Mouse (Mus musculus) midbrain, postnatal 0 days (tissue): ENCODE measurements around the gene Tmem37. TPM values are rescaled to one million over a fixed set of nuclear protein-coding genes. Genes with fewer than 3 reads are reported as not detected.

Experiments
- ATAC-seq: fragments of 200-750 bp; cut with Nextera tagmentation; 2 replicates; pipeline ENCODE4 v1.8.0; 2017; ENCODE audit warnings: moderate number of reproducible peaks, mild to moderate bottlenecking, moderate TSS enrichment, moderate library complexity; ENCODE audit not compliant: low FRiP score
- DNase-seq: peaks from one replicate; pipeline ENCODE4 v3.0.0-alpha.2; 2015; ENCODE audit warnings: low spot score
- H3K27ac ChIP-seq: fragments of 300-500 bp; sonication (generic); 2 replicates; pipeline ENCODE4 v1.5.1; 2014; ENCODE audit warnings: low read depth, mild to moderate bottlenecking, low read length, mixed read lengths
- H3K27me3 ChIP-seq: fragments of 300-500 bp; sonication (generic); 2 replicates; pipeline ENCODE4 v1.6.1; 2014; ENCODE audit warnings: low read length, control low read depth, mixed read lengths; ENCODE audit not compliant: insufficient read depth
- H3K36me3 ChIP-seq: fragments of 300-500 bp; sonication (generic); 2 replicates; pipeline ENCODE4 v1.6.1; 2014; ENCODE audit warnings: low read length, control low read depth, mixed read lengths; ENCODE audit not compliant: insufficient read depth
- H3K4me1 ChIP-seq: fragments of 300-500 bp; sonication (generic); 2 replicates; pipeline ENCODE4 v1.6.1; 2014; ENCODE audit warnings: mild to moderate bottlenecking, control low read depth, antibody characterized with exemption, low read length, mixed read lengths; ENCODE audit not compliant: insufficient read depth
- H3K4me2 ChIP-seq: fragments of 300-500 bp; sonication (generic); 2 replicates; pipeline ENCODE4 v1.6.1; 2014; ENCODE audit warnings: low read depth, mild to moderate bottlenecking, low read length, mixed read lengths; ENCODE audit not compliant: poor library complexity, severe bottlenecking
- H3K4me3 ChIP-seq: fragments of 300-500 bp; sonication (generic); 2 replicates; pipeline ENCODE4 v1.5.1; 2014; ENCODE audit warnings: low read depth, mild to moderate bottlenecking, low read length, moderate library complexity
- H3K9ac ChIP-seq: fragments of 300-500 bp; sonication (generic); replicated peaks from 2 replicates; pipeline ENCODE4 v1.6.1; 2014; ENCODE audit warnings: mild to moderate bottlenecking, low read length, moderate library complexity, mixed read lengths; ENCODE audit not compliant: poor library complexity, severe bottlenecking
- H3K9me3 ChIP-seq: fragments of 300-500 bp; sonication (generic); 2 replicates; pipeline ENCODE4 v1.6.1; 2016; ENCODE audit warnings: low read length, control low read depth
- CTCF ChIP-seq: IDR thresholded peaks from 2 replicates; pipeline ENCODE4 v1.5.1; 2016; ENCODE audit warnings: antibody characterized with exemption, mild to moderate bottlenecking
- WGBS: fragments of 180-500 bp; shearing (Covaris S2); extraction: QIAGEN DNeasy Blood & Tissue Kit; methylation state at CpG from one replicate; pipeline ENCODE4 v1.1.7; 2014; 5-methylcytosine and 5-hydroxymethylcytosine counted together
- polyA plus RNA-seq: library from polyadenylated mRNA; unstranded; fragments of >200 nt; fragmentation: Nextera tagmentation; extraction: Ambion mirVana; gene quantifications from 2 replicates; pipeline ENCODE4 v1.2.1, GENCODE M21; 2015
- total RNA-seq: library from RNA; depleted of rRNA; stranded (reverse); fragments of >200 nt; gene quantifications from 2 replicates; pipeline ENCODE4 v1.2.3, GENCODE M21; 2014

Tmem37 gene
- total and polyA plus RNA-seq, 2 experiments from 2014 or later = 4.0 to 7.5 TPM

GRCm38 (mm10) chr1:120120141-120120968 lies 46.5 kb upstream of the Tmem37 start:
- Histone ChIP-seq H3K9me3 (no peaks in the 10 kb centered on the region), H3K27ac (peak overlapping the region; percentile 82), H3K4me3 (peak overlapping the region; percentile 63), H3K27me3 (no peaks in the 10 kb centered on the region), H3K9ac (peak overlapping the region; percentile 72), H3K36me3 (peaks cover 6% of the 10 kb centered on the region; the same call in 1 of the 2 replicates), H3K4me1 (0 out of 2 replicates have a peak, but pooled peaks cover 8% of the 10 kb centered on the region), H3K4me2 (peak overlapping the region; percentile 93)
- no peak for TF ChIP-seq CTCF
- DNase-seq = peak; percentile 30
- 3% methylated on average over 24 of the region's 24 CpGs for WGBS
- peak; percentile 29; the same call in 1 of the 2 replicates for ATAC-seq

- no peak for TF ChIP-seq CTCF
- H3K4me2 ChIP-seq = peak overlapping the region; percentile 93
- DNase-seq (no peak), ATAC-seq (no peak)
- no peaks in the 10 kb centered on the region for H3K9me3 ChIP-seq
- peak overlapping the region; percentile 63 for H3K4me3 ChIP-seq
- peak overlapping the region; percentile 72; the same call in 1 of the 2 replicates for H3K9ac ChIP-seq
- peaks cover 13% of the 10 kb centered on the region for H3K36me3 ChIP-seq
- no peaks in the 10 kb centered on the region for H3K27me3 ChIP-seq
- H3K4me1 ChIP-seq = 0 out of 2 replicates have a peak, but pooled peaks cover 8% of the 10 kb centered on the region
- WGBS = 69% methylated on average over 4 of the region's 4 CpGs
- peak overlapping the region; percentile 82 for H3K27ac ChIP-seq
Observed at GRCm38 (mm10) chr1:120119389-120119788, 45.5 kb upstream of the Tmem37 start.

GRCm38 (mm10) chr1:120118854-120119253 lies 45.0 kb upstream of the Tmem37 start:
- H3K4me2 ChIP-seq = peak overlapping the region; percentile 93
- 88% methylated on average over 2 of the region's 2 CpGs for WGBS
- H3K4me3 ChIP-seq = peak overlapping the region; percentile 63
- no peak for DNase-seq
- peak overlapping the region; percentile 26 for H3K9ac ChIP-seq
- 0 out of 2 replicates have a peak, but pooled peaks cover 8% of the 10 kb centered on the region for H3K4me1 ChIP-seq
- H3K9me3 ChIP-seq = no peaks in the 10 kb centered on the region
- H3K27me3 ChIP-seq = no peaks in the 10 kb centered on the region
- TF ChIP-seq CTCF = no peak
- no peak for ATAC-seq
- peaks cover 13% of the 10 kb centered on the region for H3K36me3 ChIP-seq
- peak overlapping the region; percentile 27; the same call in 1 of the 2 replicates for H3K27ac ChIP-seq

GRCm38 (mm10) chr1:120116106-120116505 lies 42.2 kb upstream of the Tmem37 start:
- Histone ChIP-seq H3K4me3 (no peak overlapping the region), H3K36me3 (peaks cover 25% of the 10 kb centered on the region), H3K27me3 (no peaks in the 10 kb centered on the region), H3K4me2 (no peak overlapping the region), H3K9me3 (no peaks in the 10 kb centered on the region), H3K27ac (peak overlapping the region; percentile 67), H3K4me1 (0 out of 2 replicates have a peak, but pooled peaks cover 8% of the 10 kb centered on the region), H3K9ac (no peak overlapping the region)
- WGBS = 83% methylated on average over 11 of the region's 11 CpGs
- no peak for DNase-seq
- no peak for TF ChIP-seq CTCF
- ATAC-seq = 0 out of 2 replicates have a peak, but pooled peaks have one; percentile 1

GRCm38 (mm10) chr1:120115671-120116081 lies 41.8 kb upstream of the Tmem37 start:
- Histone ChIP-seq H3K4me3 (no peak overlapping the region), H3K9me3 (no peaks in the 10 kb centered on the region), H3K4me2 (no peak overlapping the region), H3K9ac (no peak overlapping the region), H3K27ac (peak overlapping the region; percentile 67), H3K27me3 (no peaks in the 10 kb centered on the region), H3K36me3 (peaks cover 25% of the 10 kb centered on the region), H3K4me1 (0 out of 2 replicates have a peak, but pooled peaks cover 8% of the 10 kb centered on the region)
- peak; percentile 87 for ATAC-seq
- DNase-seq = peak; percentile 93
- WGBS = 79% methylated on average over 9 of the region's 9 CpGs
- TF ChIP-seq CTCF = no peak
